Mouse (Mus musculus) MEL (cell line): ENCODE measurements around the gene Krt83.

Experiments
- CHD2 ChIP-seq: IDR thresholded peaks from 2 replicates; pipeline ENCODE4 v1.6.1; 2011; ENCODE audit warnings: low read length, improper control_type of control experiment
- CTCF ChIP-seq, 3 experiments: IDR thresholded peaks in 2 of 3; conservative IDR thresholded peaks in 1 of 3; 2 replicates each; pipeline ENCODE4 v1.5.1; 2011 to 2012; ENCODE audit warnings: low read length in 3 of 3, low read depth in 2 of 3, mild to moderate bottlenecking in 2 of 3, improper control_type of control experiment in 1 of 3, inconsistent platforms in 1 of 3, mixed read lengths in 1 of 3, moderate library complexity in 1 of 3; ENCODE audit not compliant: control insufficient read depth in 1 of 3, insufficient read depth in 1 of 3, poor library complexity in 1 of 3, severe bottlenecking in 1 of 3
- E2F4 ChIP-seq: IDR thresholded peaks from 2 replicates; pipeline ENCODE4 v1.6.1; 2011; ENCODE audit warnings: low read depth, low read length, improper control_type of control experiment, borderline replicate concordance
- EP300 ChIP-seq, 2 experiments: IDR thresholded peaks; 2 replicates each; pipeline ENCODE4 v1.6.1; 2011; ENCODE audit warnings: improper control_type of control experiment in 2 of 2, low read length in 2 of 2, low read depth in 1 of 2, mild to moderate bottlenecking in 1 of 2
- GABPA ChIP-seq: IDR thresholded peaks from 2 replicates; pipeline ENCODE4 v1.6.1; 2012; ENCODE audit warnings: low read depth, mild to moderate bottlenecking, inconsistent platforms, low read length, improper control_type of control experiment, moderate library complexity
- GATA1 ChIP-seq: IDR thresholded peaks from 2 replicates; pipeline ENCODE4 v1.6.1; 2011; ENCODE audit warnings: low read depth, low read length, improper control_type of control experiment
- KAT2A ChIP-seq: conservative IDR thresholded peaks from 2 replicates; pipeline ENCODE4 v1.6.1; 2012; ENCODE audit warnings: low read depth, low read length, improper control_type of control experiment, inconsistent platforms
- MAZ ChIP-seq: IDR thresholded peaks from 2 replicates; pipeline ENCODE4 v1.6.1; 2012; ENCODE audit warnings: low read depth, mild to moderate bottlenecking, inconsistent platforms, low read length, improper control_type of control experiment
- MEF2A ChIP-seq: IDR thresholded peaks from 2 replicates; pipeline ENCODE4 v1.6.1; 2014; ENCODE audit warnings: low read depth, mild to moderate bottlenecking, inconsistent platforms, low read length, improper control_type of control experiment; ENCODE audit not compliant: poor library complexity, insufficient replicate concordance, severe bottlenecking; ENCODE audit errors: extremely low read depth
- NELFE ChIP-seq: IDR thresholded peaks from 2 replicates; pipeline ENCODE4 v1.6.1; 2011; ENCODE audit warnings: low read depth, low read length, improper control_type of control experiment
- POLR2A ChIP-seq, 2 experiments: IDR thresholded peaks; 2 replicates each; pipeline ENCODE4 v1.6.1; 2011 to 2012; ENCODE audit warnings: low read length in 2 of 2, mild to moderate bottlenecking in 2 of 2, control low read depth in 1 of 2, improper control_type of control experiment in 1 of 2, low read depth in 1 of 2, moderate library complexity in 1 of 2; ENCODE audit not compliant: control insufficient read depth in 1 of 2, insufficient read depth in 1 of 2, poor library complexity in 1 of 2
- USF2 ChIP-seq, 2 experiments: IDR thresholded peaks; 2 replicates each; pipeline ENCODE4 v1.6.1; 2011 to 2012; ENCODE audit warnings: improper control_type of control experiment in 2 of 2, low read length in 2 of 2, borderline replicate concordance in 1 of 2, inconsistent platforms in 1 of 2, low read depth in 1 of 2, mild to moderate bottlenecking in 1 of 2; ENCODE audit not compliant: insufficient read depth in 1 of 2
- ZC3H11A ChIP-seq: IDR thresholded peaks from 2 replicates; pipeline ENCODE4 v1.6.1; 2012; ENCODE audit warnings: low read depth, mild to moderate bottlenecking, inconsistent platforms, low read length, improper control_type of control experiment

GRCm38 (mm10) chr15:101494203-101494602 is 2.9 kb upstream of the Krt83 start:
- TF ChIP-seq CTCF (IDR thresholded peaks at IDR 0.05 in 2 of 3, conservative IDR thresholded peaks at IDR 0.05 in 1 of 3; ENCODE audit: control insufficient read depth in 1 of 3, insufficient read depth in 1 of 3, low read depth in 2 of 3, low read length in 3 of 3, poor library complexity in 1 of 3, severe bottlenecking in 1 of 3) (no peak), GABPA (no peak), MAZ (no peak), CHD2 (no peak), EP300 (IDR thresholded peaks at IDR 0.05; ENCODE audit: low read depth in 1 of 2, low read length in 2 of 2) (no peak), POLR2A (IDR thresholded peaks at IDR 0.05; ENCODE audit: control insufficient read depth in 1 of 2, insufficient read depth in 1 of 2, low read depth in 1 of 2, low read length in 2 of 2, poor library complexity in 1 of 2) (no peak), MEF2A (no peak), ZC3H11A (no peak), GATA1 (no peak), E2F4 (no peak), KAT2A (no peak), NELFE (no peak), USF2 (IDR thresholded peaks at IDR 0.05; ENCODE audit: borderline replicate concordance in 1 of 2, insufficient read depth in 1 of 2, low read depth in 1 of 2, low read length in 2 of 2) (no peak)
